Mouse (Mus musculus): ENCODE results near the gene Enkd1.

The Enkd1 gene

GRCm38 (mm10) chr8:105707498-105708403, at the start of gene Enkd1, which contains the start of gene 4933405L10Rik:
Gene Enkd1 (minus strand): TSS chr8:105708210.
Gene 4933405L10Rik (plus strand): TSS chr8:105707655.
- DNase-seq, result peak; percentile 88 to 90

- DNase-seq, result no peak
Observed at GRCm38 (mm10) chr8:105754688-105755087, 46.7 kb upstream of the Enkd1 start.

GRCm38 (mm10) chr8:105753916-105754315, 45.9 kb upstream of the Enkd1 start:
- no peak for DNase-seq

DNA sequence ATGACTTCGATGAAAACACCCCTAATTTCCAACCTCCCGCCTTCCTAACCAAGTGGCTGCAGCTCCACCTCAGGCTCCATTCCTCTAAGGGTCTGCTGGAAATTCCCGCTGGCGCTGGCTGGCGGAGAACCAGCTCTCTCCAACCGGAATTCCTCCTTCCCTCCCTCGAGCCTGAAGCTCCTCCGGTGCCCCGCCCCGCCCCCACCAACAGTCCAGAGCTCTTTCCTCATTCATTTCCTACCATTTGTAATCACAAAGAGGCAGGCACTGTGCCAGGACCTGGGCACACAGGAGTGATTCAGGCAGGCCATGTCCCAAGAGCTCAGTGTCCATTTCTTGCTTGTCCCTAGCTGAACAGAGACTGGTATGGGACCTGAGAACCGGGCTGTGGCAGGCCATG, 42.6 kb upstream of the Enkd1 start:
- peak; percentile 85 to 93 for DNase-seq

- no peak for DNase-seq
Observed at GRCm38 (mm10) chr8:105743301-105743700, 35.3 kb upstream of the Enkd1 start.

DNA sequence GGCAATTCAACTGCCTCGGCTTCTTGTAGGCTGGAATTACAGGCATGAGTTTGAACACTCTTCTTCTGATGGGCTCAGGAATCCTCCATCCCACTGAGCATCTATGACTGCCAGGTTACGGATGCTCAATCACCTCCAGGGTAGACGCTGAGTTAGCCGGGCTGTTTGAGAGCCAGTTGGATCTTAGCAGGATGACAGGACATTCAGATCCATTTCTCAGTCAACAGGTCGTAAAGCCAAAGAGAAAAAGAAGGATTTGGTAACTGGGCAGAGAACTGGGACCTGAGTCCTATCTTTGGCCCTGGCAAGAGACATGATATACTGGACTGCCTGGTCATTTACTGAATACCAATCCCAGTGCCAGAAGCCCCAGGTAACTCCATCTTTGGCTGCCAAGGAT, 31.2 kb upstream of the Enkd1 start:
- no peak for DNase-seq

- no peak for DNase-seq
Observed at GRCm38 (mm10) chr8:105732186-105732585, 24.2 kb upstream of the Enkd1 start.

DNA sequence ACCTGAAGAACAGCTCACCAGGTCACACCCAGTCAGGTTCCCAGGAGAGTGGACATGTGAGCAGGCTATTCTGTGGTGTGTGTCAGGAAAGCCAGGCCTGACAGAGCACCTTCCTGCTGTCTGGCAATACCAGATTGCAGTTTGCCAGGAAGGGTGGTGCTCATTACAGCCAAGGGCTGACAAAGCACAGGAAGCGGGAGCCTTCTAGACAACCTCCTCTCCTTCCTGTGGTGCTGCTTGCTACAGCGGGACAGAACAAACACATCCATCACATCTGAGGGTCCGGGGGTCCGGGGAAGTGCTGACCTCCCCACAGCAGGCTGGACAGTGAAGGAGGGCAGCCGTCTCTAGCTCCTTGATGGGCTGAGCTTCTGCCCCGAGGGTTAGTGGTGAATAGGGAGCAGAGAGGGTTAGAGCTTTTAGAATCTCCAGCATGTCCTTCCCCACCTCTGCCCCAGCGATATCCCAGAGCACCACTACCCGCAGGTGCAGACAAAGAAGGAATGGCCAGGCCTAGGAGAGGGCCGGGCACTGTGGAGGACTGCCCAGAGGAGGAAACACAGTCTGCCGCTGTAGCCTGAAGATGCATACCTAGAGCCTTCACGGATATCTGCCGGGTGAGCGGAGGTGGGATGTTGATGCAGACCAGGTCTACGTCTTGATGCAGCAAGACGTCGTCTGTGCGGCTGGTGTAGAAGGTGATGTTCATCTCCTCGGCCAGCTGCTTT, 19.6 kb upstream of the Enkd1 start:
- peak; percentile 73 to 83 for DNase-seq

DNA sequence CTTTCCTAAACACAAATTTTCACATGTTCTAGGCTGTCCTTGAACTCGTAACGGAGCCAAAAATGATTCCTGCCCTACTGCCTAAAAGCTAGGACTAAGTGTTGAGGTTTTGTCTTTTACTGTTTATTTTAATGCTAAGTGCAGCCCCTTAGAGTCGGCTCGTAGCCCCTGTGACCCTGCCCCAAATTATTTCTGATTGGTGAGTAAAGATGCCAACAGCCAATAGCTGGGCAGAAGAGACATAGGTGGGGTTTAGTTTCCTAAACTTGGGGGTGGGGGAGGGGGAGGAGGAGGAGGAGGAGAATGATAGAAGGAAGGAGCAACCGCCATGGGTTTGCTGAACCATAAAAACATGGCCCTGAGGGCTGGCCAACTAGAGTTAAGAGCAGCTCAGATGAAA, 17.7 kb upstream of the Enkd1 start:
- DNase-seq, result no peak

DNA sequence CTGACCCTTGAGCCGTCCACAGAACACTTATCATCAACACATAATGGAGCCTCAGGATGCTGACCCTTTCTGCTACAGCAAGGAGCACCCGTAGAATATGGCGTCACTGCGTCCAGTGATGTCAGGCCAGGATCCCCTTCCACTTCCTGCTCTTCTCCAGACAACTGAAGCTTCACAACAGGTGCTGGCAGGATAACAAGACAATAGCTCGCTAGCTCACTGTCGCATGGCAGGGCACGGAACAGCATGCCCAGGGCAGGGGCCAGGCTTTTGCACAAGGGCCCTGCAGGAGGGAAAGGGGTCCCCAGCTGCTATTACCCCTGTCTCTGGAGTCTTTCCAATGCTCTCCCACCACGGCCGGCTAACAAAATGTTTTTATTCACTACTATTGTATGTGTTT, 14.9 kb upstream of the Enkd1 start:
- DNase-seq, result no peak

DNA sequence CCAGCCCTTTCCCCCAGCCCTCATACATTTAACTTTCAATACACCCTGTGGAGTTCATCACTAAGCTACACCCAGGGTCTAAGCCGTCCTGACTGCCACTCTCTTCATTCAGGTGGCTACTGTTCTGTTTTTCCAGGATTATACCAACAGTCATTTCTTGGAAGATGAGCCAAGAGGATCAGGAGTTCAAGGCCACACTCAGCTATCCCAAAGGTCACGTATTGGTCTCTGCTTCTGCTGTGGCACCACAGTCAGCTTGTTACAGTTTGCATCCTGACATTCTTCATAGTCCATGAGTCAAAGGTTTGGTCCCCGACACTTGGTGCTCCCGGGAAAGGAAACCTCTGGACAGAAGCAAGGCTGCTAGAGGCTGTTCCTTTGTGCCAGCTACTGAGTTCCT, 11.6 kb upstream of the Enkd1 start:
- DNase-seq, result no peak

DNA sequence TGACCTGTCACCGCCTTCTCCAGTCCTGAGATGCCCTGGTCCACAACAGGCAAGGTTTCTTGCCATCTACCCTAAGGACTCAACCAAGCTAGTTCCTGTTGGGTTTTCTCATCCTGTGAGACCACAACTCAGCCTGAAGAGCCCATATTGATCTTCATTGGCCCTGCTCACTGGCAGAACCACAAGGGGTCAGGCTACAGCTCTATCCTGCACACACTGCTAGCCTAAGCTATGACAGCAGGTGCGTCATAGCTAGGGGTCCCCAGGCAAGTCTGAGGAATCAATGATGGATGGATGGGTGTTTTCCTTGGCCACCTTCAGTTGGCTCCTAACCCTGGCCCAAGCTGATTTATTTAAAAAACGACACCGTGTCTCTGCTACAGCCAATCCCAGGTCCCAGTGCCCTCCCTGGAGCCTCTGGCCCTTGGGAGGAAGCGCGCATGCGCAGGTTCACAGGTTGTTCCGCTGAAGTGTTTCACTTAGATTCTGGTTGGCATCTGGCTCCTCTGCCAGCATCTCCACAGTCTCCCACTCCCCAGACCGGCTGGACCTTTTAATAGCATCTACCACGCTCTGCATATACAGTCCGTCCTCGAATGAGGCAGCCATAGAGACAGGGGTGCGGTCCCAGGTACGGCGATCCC, 8.4 kb upstream of the Enkd1 start:
- no peak for DNase-seq

DNA sequence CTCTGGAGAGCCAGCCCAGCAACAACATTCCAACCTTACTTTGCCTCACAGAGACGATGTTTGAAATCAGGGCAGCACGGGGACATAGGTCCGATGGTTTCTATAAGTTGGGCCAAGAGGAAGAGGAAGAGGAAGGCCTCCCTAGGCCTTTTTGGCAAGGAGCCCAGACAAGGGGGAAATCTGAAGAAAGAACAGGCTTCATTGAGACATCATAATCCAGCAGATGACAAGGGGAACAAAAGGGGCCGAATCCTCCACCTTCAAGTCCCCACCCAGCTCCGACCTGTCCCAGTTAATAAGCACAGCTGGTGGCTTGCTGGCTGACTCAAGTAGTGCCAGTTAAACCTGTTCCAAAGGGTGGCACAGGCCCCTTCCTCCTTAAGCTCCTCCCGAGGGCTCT, 7.0 kb upstream of the Enkd1 start:
- DNase-seq, result peak in 1 of 2 experiments; percentile 44

GRCm38 (mm10) chr8:105714139-105714538, 6.1 kb upstream of the Enkd1 start:
- peak; percentile 84 to 87 for DNase-seq

DNA sequence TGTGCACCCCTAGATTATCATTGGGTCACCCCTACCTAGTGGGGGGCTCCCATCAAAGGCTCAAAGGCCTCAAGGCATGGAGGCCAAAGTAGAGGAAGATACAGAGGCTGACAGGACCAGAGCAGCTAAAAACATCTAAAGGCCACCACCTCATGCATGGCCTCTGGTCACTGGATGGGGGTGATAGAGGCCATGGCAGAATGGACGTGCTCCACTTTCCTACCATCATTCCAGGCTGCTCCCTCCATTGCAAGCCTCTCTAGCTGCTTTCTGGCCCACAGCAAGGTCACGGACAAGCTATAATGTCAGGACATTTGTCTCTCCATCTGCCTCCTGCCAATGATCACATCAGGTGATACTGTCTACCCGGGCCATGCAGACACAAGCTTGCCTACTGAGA, 4.3 kb upstream of the Enkd1 start:
- DNase-seq, result no peak

DNA sequence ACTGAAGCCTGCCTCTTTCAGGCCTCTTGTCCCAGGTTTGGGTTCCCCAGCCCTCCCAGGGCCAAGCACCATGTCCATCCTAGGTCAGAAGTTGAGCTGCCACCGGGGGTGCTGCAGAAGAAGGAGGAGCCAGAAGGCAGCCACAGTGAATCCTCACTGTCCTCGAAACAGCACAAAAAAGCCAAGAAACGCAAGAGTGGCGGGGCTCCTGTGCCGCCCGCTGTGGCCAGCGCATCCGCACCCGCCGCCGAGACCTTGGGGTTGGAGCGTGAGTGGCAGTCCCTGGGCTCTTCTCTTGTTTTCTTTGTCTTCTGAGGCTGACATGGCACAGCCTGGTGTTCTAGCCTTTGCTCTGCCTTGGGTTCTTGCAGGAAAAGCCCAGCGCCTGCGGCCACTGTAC, 1.3 kb upstream of the Enkd1 start:
- DNase-seq, result no peak

- DNase-seq, result no peak
Observed at GRCm38 (mm10) chr8:105708675-105709074, 665 bp upstream of the Enkd1 start.

DNA sequence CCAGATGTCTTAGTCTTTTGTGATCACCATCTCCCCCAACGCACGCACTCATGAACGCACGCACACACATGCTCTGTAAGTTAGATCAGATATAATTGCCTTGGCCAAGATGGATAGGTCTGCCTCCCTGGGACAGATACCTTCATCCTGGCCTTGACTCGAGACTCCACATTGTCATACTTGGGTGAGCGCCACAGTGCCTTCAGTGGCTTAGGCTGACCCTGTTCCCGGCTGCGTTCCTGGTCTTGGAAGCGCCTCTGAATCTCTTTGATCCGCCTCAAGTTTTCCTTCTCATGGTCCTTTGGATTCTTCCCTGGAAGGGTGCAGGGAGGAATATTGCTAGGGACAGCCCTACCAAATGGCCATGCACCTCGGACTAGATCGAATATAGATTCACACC, 1.6 kb downstream of the Enkd1 start:
- no peak for DNase-seq

DNA sequence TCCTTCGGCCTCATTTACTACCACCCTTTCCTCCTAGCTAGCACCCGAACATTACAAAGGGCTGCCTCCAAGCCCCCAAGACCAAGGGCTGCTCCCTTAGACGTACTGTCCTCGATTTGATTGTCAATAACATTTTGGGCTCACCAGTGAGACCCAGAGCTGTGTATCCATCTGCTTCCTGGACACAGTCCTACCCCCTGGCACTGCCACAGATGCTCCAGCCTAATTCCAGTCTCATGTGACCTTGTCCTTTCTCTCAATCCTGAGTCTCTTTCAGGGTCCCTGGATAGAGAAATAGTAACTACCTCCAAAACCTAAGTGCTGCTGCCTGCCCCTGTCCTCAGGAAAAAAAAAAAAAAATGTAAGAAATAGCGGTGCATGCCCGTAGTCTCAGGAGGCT, 3.1 kb downstream of the Enkd1 start:
- DNase-seq, result no peak

DNA sequence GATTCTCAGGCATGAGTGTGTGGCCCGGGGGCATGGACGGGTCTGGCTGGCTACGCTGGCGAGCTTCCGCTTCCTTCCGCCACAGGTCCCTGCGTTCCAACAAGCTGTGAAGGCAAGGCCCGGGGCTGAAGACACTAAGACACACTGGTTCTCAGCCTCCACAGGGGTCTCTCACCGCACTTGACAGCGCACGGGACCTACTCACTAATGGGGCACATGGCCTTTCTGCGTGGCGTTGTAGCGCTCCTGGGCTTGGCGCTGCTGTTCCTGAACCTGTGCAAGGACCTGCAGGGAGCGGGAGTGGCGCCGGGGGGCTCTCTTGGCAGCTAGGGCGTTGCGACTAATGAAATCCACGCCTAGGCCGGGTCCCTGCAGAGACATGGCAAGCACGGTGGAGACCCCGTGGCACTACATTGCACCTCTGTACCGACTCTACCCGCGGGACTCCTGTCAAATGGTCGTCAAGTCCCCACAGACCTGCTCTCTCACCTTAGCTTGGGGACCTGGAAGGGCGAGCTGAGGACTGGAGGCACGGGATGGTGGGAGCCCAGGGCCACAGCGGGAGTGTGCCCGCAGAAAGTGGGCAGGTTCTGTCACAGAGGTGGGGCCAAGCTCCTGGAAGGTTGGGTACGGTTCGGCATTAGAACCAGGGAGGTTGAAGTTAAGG, 3.7 kb downstream of the Enkd1 start:
- DNase-seq, result no peak

DNA sequence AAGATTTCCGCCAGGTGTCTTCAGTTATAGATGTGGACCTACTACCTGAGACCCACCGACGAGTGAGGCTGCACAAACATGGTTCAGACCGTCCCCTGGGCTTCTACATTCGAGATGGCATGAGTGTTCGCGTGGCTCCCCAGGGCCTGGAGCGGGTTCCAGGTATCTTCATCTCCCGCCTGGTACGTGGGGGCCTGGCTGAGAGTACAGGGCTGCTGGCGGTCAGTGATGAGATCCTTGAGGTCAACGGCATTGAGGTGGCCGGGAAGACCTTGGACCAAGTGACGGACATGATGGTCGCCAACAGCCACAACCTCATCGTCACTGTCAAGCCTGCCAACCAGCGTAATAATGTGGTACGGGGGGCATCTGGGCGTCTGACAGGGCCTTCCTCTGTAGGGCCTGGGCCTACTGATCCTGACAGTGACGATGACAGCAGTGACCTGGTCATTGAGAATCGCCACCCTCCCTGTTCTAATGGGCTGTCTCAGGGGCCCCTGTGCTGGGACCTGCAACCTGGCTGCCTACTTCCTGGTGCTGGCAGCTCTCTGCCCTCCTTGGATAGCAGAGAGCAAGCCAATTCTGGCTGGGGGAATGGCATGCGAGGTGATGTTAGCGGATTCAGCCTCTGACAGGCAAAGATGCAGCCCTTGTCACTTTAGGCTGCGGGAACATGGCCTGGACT, 5.1 kb downstream of the Enkd1 start:
- DNase-seq, result no peak

DNA sequence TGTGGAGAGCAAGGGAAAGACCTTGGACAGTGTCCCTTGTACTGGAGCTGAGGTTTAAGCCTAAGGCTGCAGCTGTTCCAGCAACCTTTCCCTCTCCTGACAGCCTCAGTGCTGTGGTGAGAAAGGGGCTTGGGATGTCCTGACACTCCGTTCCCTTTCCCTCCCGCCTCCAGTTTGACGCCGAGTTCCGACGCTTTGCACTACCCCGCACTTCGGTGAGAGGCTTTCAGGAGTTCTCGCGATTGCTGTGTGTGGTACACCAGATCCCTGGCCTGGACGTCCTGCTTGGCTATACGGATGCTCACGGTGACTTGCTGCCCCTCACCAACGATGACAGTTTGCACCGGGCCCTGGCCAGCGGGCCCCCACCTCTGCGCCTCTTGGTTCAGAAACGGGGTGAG, 6.0 kb downstream of the Enkd1 start:
- no peak for DNase-seq

Data from lung, adult 18-20 months (tissue).